Mouse (Mus musculus): Measurements from ENCODE around the gene Zbtb2. TPM values are rescaled to one million over a fixed set of nuclear protein-coding genes. Genes with fewer than 3 reads are reported as not detected.

The Zbtb2 gene
- polyA plus RNA-seq, 1 experiment from 2014 or later, result 13.0 TPM

GRCm38 (mm10) chr10:4333319-4333718 lies 54.6 kb downstream of the Zbtb2 start:
- DNase-seq (ENCODE audit: low spot score) (peak; percentile 84), ATAC-seq (replicated peaks; ENCODE audit: low FRiP score, low read depth) (no peak)
- WGBS, result 16% methylated on average over 8 of the region's 8 CpGs
- peak overlapping the region; percentile 65; the same call in 1 of the 2 replicates for H3K4me2 ChIP-seq (ENCODE audit: low read length)
- no peaks in the 10 kb centered on the region for H3K36me3 ChIP-seq (ENCODE audit: insufficient read depth, low read length)
- TF ChIP-seq CTCF (IDR thresholded peaks at IDR 0.05; ENCODE audit: low read depth), result peak; percentile 88
- no peaks in the 10 kb centered on the region for H3K9me3 ChIP-seq (replicated peaks; ENCODE audit: low read length)
- no peak overlapping the region for H3K4me3 ChIP-seq (replicated peaks; ENCODE audit: low read depth, low read length)
- H3K27me3 ChIP-seq (ENCODE audit: insufficient read depth, low read length), result no peaks in the 10 kb centered on the region
- no peaks in the 10 kb centered on the region for H3K4me1 ChIP-seq (replicated peaks; ENCODE audit: insufficient read depth, low read length)
- H3K27ac ChIP-seq, result no peak overlapping the region
- peak overlapping the region; percentile 49; the same call in 1 of the 2 replicates for H3K9ac ChIP-seq (ENCODE audit: low read depth, low read length)

- no peak for ATAC-seq (replicated peaks; ENCODE audit: low FRiP score, low read depth)
- H3K4me3 ChIP-seq (replicated peaks; ENCODE audit: low read depth, low read length), result no peak overlapping the region
- H3K9ac ChIP-seq (ENCODE audit: low read depth, low read length), result no peak overlapping the region
- H3K36me3 ChIP-seq (ENCODE audit: insufficient read depth, low read length), result no peaks in the 10 kb centered on the region
- 47% methylated on average over 7 of the region's 7 CpGs for WGBS
- no peak for DNase-seq (ENCODE audit: low spot score)
- H3K27ac ChIP-seq, result no peak overlapping the region
- TF ChIP-seq CTCF (IDR thresholded peaks at IDR 0.05; ENCODE audit: low read depth), result no peak
- H3K9me3 ChIP-seq (replicated peaks; ENCODE audit: low read length), result no peaks in the 10 kb centered on the region
- no peaks in the 10 kb centered on the region for H3K27me3 ChIP-seq (ENCODE audit: insufficient read depth, low read length)
- H3K4me1 ChIP-seq (replicated peaks; ENCODE audit: insufficient read depth, low read length), result no peaks in the 10 kb centered on the region
- H3K4me2 ChIP-seq (ENCODE audit: low read length), result no peak overlapping the region
These were observed 55.5 kb downstream of the Zbtb2 start for GRCm38 (mm10) chr10:4332228-4332979.

GRCm38 (mm10) chr10:4327716-4328115 lies 60.2 kb downstream of the Zbtb2 start:
- TF ChIP-seq CTCF (IDR thresholded peaks at IDR 0.05; ENCODE audit: low read depth), result no peak
- Histone ChIP-seq H3K9ac (ENCODE audit: low read depth, low read length) (no peak overlapping the region), H3K4me1 (replicated peaks; ENCODE audit: insufficient read depth, low read length) (0 out of 2 replicates have a peak, but pooled peaks cover 4% of the 10 kb centered on the region), H3K4me2 (ENCODE audit: low read length) (no peak overlapping the region), H3K27me3 (ENCODE audit: insufficient read depth, low read length) (no peaks in the 10 kb centered on the region), H3K9me3 (replicated peaks; ENCODE audit: low read length) (no peaks in the 10 kb centered on the region), H3K36me3 (ENCODE audit: insufficient read depth, low read length) (no peaks in the 10 kb centered on the region), H3K4me3 (replicated peaks; ENCODE audit: low read depth, low read length) (no peak overlapping the region), H3K27ac (no peak overlapping the region)
- DNase-seq (ENCODE audit: low spot score) (no peak), ATAC-seq (replicated peaks; ENCODE audit: low FRiP score, low read depth) (no peak)
- WGBS, result 81% methylated on average over 1 of the region's 1 CpGs

- H3K4me3 ChIP-seq (replicated peaks; ENCODE audit: low read depth, low read length), result no peak overlapping the region
- WGBS, result 26% methylated on average over 5 of the region's 5 CpGs
- DNase-seq (ENCODE audit: low spot score) (peak; percentile 57), ATAC-seq (replicated peaks; ENCODE audit: low FRiP score, low read depth) (no peak)
- no peaks in the 10 kb centered on the region for H3K27me3 ChIP-seq (ENCODE audit: insufficient read depth, low read length)
- no peak overlapping the region for H3K9ac ChIP-seq (ENCODE audit: low read depth, low read length)
- no peaks in the 10 kb centered on the region for H3K9me3 ChIP-seq (replicated peaks; ENCODE audit: low read length)
- H3K4me1 ChIP-seq (replicated peaks; ENCODE audit: insufficient read depth, low read length), result 0 out of 2 replicates have a peak, but pooled peaks cover 4% of the 10 kb centered on the region
- H3K27ac ChIP-seq, result no peak overlapping the region
- H3K36me3 ChIP-seq (ENCODE audit: insufficient read depth, low read length), result no peaks in the 10 kb centered on the region
- TF ChIP-seq CTCF (IDR thresholded peaks at IDR 0.05; ENCODE audit: low read depth), result no peak
- H3K4me2 ChIP-seq (ENCODE audit: low read length), result no peak overlapping the region
These were observed 62.3 kb downstream of the Zbtb2 start for GRCm38 (mm10) chr10:4325562-4325961.

GRCm38 (mm10) chr10:4323885-4324284 lies 64.0 kb downstream of the Zbtb2 start:
- DNase-seq (ENCODE audit: low spot score) (no peak), ATAC-seq (replicated peaks; ENCODE audit: low FRiP score, low read depth) (no peak)
- no peak for TF ChIP-seq CTCF (IDR thresholded peaks at IDR 0.05; ENCODE audit: low read depth)
- no peak overlapping the region for H3K4me3 ChIP-seq (replicated peaks; ENCODE audit: low read depth, low read length)
- WGBS, result 66% methylated on average over 8 of the region's 8 CpGs
- H3K36me3 ChIP-seq (ENCODE audit: insufficient read depth, low read length), result no peaks in the 10 kb centered on the region
- H3K9ac ChIP-seq (ENCODE audit: low read depth, low read length), result no peak overlapping the region
- H3K27me3 ChIP-seq (ENCODE audit: insufficient read depth, low read length), result no peaks in the 10 kb centered on the region
- no peaks in the 10 kb centered on the region for H3K9me3 ChIP-seq (replicated peaks; ENCODE audit: low read length)
- H3K27ac ChIP-seq, result no peak overlapping the region
- H3K4me2 ChIP-seq (ENCODE audit: low read length), result no peak overlapping the region
- 0 out of 2 replicates have a peak, but pooled peaks cover 4% of the 10 kb centered on the region for H3K4me1 ChIP-seq (replicated peaks; ENCODE audit: insufficient read depth, low read length)

Other genes with a start within 250 kb of the Zbtb2 start
- 53.7 and 54.4 TPM in 2 replicates for gene Akap12, start 121.7 kb downstream of the Zbtb2 start, polyA plus RNA-seq (2015; fragmentation: Nextera tagmentation; extraction: Ambion mirVana)
- 45.4 and 47.1 TPM in 2 replicates for gene Rmnd1, start 44.3 kb upstream of the Zbtb2 start, polyA plus RNA-seq (2015; fragmentation: Nextera tagmentation; extraction: Ambion mirVana)
- gene Armt1, start 44.4 kb upstream of the Zbtb2 start, polyA plus RNA-seq (2015; fragmentation: Nextera tagmentation; extraction: Ambion mirVana), result 17.1 and 19.2 TPM in 2 replicates
- 1.0 and 1.3 TPM in 2 replicates for gene Ccdc170, start 94.4 kb upstream of the Zbtb2 start, polyA plus RNA-seq (2015; fragmentation: Nextera tagmentation; extraction: Ambion mirVana)
- 3.3 and 3.7 TPM in 2 replicates for gene Esr1, start 223.5 kb upstream of the Zbtb2 start, polyA plus RNA-seq (2015; fragmentation: Nextera tagmentation; extraction: Ambion mirVana)

Data from kidney, postnatal 0 days (tissue).